8 mouse cellular contexts compared by ENCODE assay signal in the genomic region with DNA sequence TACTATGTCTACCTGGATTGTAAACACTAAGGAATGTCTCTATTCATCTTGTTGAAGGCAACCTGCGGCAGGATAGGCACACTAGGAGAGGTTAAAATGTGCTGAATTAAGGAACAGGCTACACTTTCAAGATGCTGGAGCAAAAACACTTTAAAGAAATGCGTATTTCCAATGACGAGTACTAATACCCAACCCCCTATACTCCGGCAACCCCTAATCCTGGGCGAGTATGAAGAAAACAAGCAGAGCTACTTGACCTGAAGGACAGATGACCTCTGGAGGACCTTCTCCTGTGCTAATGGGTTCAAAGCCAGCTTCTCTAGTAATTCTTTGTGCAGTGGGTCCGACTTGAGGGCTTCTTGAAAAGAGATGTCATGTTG. TPM values are rescaled to one million over a fixed set of nuclear protein-coding genes. Genes with fewer than 3 reads are reported as not detected.
DNase-seq lines count a peak whose midpoint lies in the region; ATAC-seq and TF ChIP-seq lines count a peak whose summit lies in the region.

No protein-coding gene starts in this region.

- peaks cover 9% of the 10 kb centered on the region for H3K4me1 ChIP-seq in lung, adult 2 months (ENCODE audit: control insufficient read depth, insufficient read depth, low read length)
- H3K4me1 ChIP-seq in embryonic facial prominence, embryonic 13.5 days, result peaks cover 23% of the 10 kb centered on the region
- peaks cover 5% of the 10 kb centered on the region; the same call in 1 of the 2 replicates for H3K4me1 ChIP-seq in intestine, embryonic 15.5 days (replicated peaks)
- H3K4me1 ChIP-seq in neural tube, embryonic 12.5 days, result peaks cover 26% of the 10 kb centered on the region

- DNase-seq in lung, adult 2 months, result no peak
- DNase-seq in lung, postnatal 10 days, result no peak
- DNase-seq in natural killer cell, adult 2 months (ENCODE audit: low spot score in 2 of 2), result no peak
- DNase-seq in urinary bladder, postnatal 25 days (ENCODE audit: low spot score), result no peak
- no peak for DNase-seq in right cerebral cortex, postnatal 4 days

- no peaks in the 10 kb centered on the region for H3K9me3 ChIP-seq in embryonic facial prominence, embryonic 13.5 days
- no peaks in the 10 kb centered on the region for H3K9me3 ChIP-seq in intestine, embryonic 15.5 days
- no peaks in the 10 kb centered on the region for H3K9me3 ChIP-seq in neural tube, embryonic 12.5 days

- H3K9ac ChIP-seq in embryonic facial prominence, embryonic 13.5 days, result peak overlapping the region; percentile 91
- peak overlapping the region; percentile 86 for H3K9ac ChIP-seq in intestine, embryonic 15.5 days
- peak overlapping the region; percentile 87 for H3K9ac ChIP-seq in neural tube, embryonic 12.5 days

- ATAC-seq in embryonic facial prominence, embryonic 13.5 days (ENCODE audit: insufficient number of reproducible peaks, insufficient read depth, low FRiP score, low TSS enrichment, low read depth), result no peak
- no peak for ATAC-seq in intestine, embryonic 15.5 days
- no peak for ATAC-seq in neural tube, embryonic 12.5 days (ENCODE audit: low FRiP score, low read depth)

- peak overlapping the region; percentile 98 for H3K4me2 ChIP-seq in embryonic facial prominence, embryonic 13.5 days
- H3K4me2 ChIP-seq in intestine, embryonic 15.5 days (replicated peaks), result peak overlapping the region; percentile 85
- H3K4me2 ChIP-seq in neural tube, embryonic 12.5 days (replicated peaks), result peak overlapping the region; percentile 100

- no peak overlapping the region for H3K27ac ChIP-seq in embryonic facial prominence, embryonic 13.5 days
- H3K27ac ChIP-seq in intestine, embryonic 15.5 days, result peak overlapping the region; percentile 89; the same call in 1 of the 2 replicates
- H3K27ac ChIP-seq in neural tube, embryonic 12.5 days, result no peak overlapping the region

- H3K4me3 ChIP-seq in lung, adult 2 months (replicated peaks; ENCODE audit: extremely low read depth, low read depth, low read length), result peak overlapping the region; percentile 82
- peak overlapping the region; percentile 97 for H3K4me3 ChIP-seq in embryonic facial prominence, embryonic 13.5 days
- peak overlapping the region; percentile 96 for H3K4me3 ChIP-seq in intestine, embryonic 15.5 days (replicated peaks)
- peak overlapping the region; percentile 97 for H3K4me3 ChIP-seq in neural tube, embryonic 12.5 days

- 13% methylated on average over 6 of the region's 6 CpGs for WGBS in lung, adult 2 months
- WGBS in embryonic facial prominence, embryonic 13.5 days, result 16% methylated on average over 6 of the region's 6 CpGs
- WGBS in intestine, embryonic 15.5 days, result 12% methylated on average over 6 of the region's 6 CpGs
- 27% methylated on average over 6 of the region's 6 CpGs for WGBS in neural tube, embryonic 12.5 days

- no peak for TF ChIP-seq CTCF in lung, adult 2 months (IDR thresholded peaks at IDR 0.05; ENCODE audit: insufficient read depth, low read length)

- H3K36me3 ChIP-seq in embryonic facial prominence, embryonic 13.5 days, result peaks cover 18% of the 10 kb centered on the region
- H3K36me3 ChIP-seq in intestine, embryonic 15.5 days, result peaks cover 5% of the 10 kb centered on the region; the same call in 1 of the 2 replicates
- H3K36me3 ChIP-seq in neural tube, embryonic 12.5 days, result peaks cover 17% of the 10 kb centered on the region

- TF ChIP-seq POLR2A in lung, adult 2 months (IDR thresholded peaks at IDR 0.05; ENCODE audit: borderline replicate concordance, extremely low read depth, low read depth, low read length), result no peak

- H3K27me3 ChIP-seq in embryonic facial prominence, embryonic 13.5 days, result no peaks in the 10 kb centered on the region
- no peaks in the 10 kb centered on the region for H3K27me3 ChIP-seq in intestine, embryonic 15.5 days (replicated peaks)
- H3K27me3 ChIP-seq in neural tube, embryonic 12.5 days (replicated peaks), result no peaks in the 10 kb centered on the region

RNA-seq across cellular contexts. Expression of a gene that starts 1.7 kb away (rescaled TPM):
- polyA plus RNA-seq in lung, adult 2 months (2012; rRNA removed), result 4.7 and 4.8 TPM in 2 replicates
- 10.6 and 11.2 TPM in 2 replicates for polyA plus RNA-seq in embryonic facial prominence, embryonic 13.5 days (2015; fragmentation: Nextera tagmentation; extraction: Ambion mirVana)
- polyA plus RNA-seq in intestine, embryonic 15.5 days (2015; fragmentation: Nextera tagmentation; extraction: Ambion mirVana), result 10.1 and 10.2 TPM in 2 replicates
- polyA plus RNA-seq in neural tube, embryonic 12.5 days (2016; fragmentation: Nextera tagmentation; extraction: Ambion mirVana), result 12.3 TPM in 2 replicates

RNA-seq across cellular contexts. Expression of a gene that starts 25.1 kb away (rescaled TPM):
- polyA plus RNA-seq in lung, adult 2 months (2012; rRNA removed), result 0.51 and 1.6 TPM in 2 replicates
- polyA plus RNA-seq in embryonic facial prominence, embryonic 13.5 days (2015; fragmentation: Nextera tagmentation; extraction: Ambion mirVana), result 0.03 TPM in 2 replicates
- 0.05 and 0.08 TPM in 2 replicates for polyA plus RNA-seq in intestine, embryonic 15.5 days (2015; fragmentation: Nextera tagmentation; extraction: Ambion mirVana)
- 0.01 TPM in 1 of 2 replicates, not detected in the other for polyA plus RNA-seq in neural tube, embryonic 12.5 days (2016; fragmentation: Nextera tagmentation; extraction: Ambion mirVana)

RNA-seq across cellular contexts. Expression of a gene that starts 30.1 kb away (rescaled TPM):
- 122 and 167 TPM in 2 replicates for polyA plus RNA-seq in lung, adult 2 months (2012; rRNA removed)
- 600 and 602 TPM in 2 replicates for polyA plus RNA-seq in embryonic facial prominence, embryonic 13.5 days (2015; fragmentation: Nextera tagmentation; extraction: Ambion mirVana)
- 592 and 625 TPM in 2 replicates for polyA plus RNA-seq in intestine, embryonic 15.5 days (2015; fragmentation: Nextera tagmentation; extraction: Ambion mirVana)
- 577 and 596 TPM in 2 replicates for polyA plus RNA-seq in neural tube, embryonic 12.5 days (2016; fragmentation: Nextera tagmentation; extraction: Ambion mirVana)
